Mouse (Mus musculus): ENCODE data around the gene Dnmbp. TPM values are rescaled to one million over a fixed set of nuclear protein-coding genes. Genes with fewer than 3 reads are reported as not detected.

Dnmbp gene
- polyA plus RNA-seq, 1 experiment from 2014 or later = 8.9 TPM

GRCm38 (mm10) chr19:43887725-43888124 lies 52.3 kb downstream of the Dnmbp start:
- no peak overlapping the region for H3K9ac ChIP-seq
- H3K27me3 ChIP-seq (ENCODE audit: control insufficient read depth, insufficient read depth, low read length) = no peaks in the 10 kb centered on the region
- ATAC-seq (ENCODE audit: low FRiP score) = no peak
- H3K4me3 ChIP-seq (replicated peaks; ENCODE audit: low read length) = no peak overlapping the region
- no peaks in the 10 kb centered on the region for H3K36me3 ChIP-seq (replicated peaks; ENCODE audit: control insufficient read depth, insufficient read depth)
- H3K4me1 ChIP-seq (replicated peaks; ENCODE audit: control insufficient read depth, insufficient read depth, low read length) = peaks cover 4% of the 10 kb centered on the region; the same call in 1 of the 2 replicates
- no peak overlapping the region for H3K4me2 ChIP-seq (replicated peaks)
- no peaks in the 10 kb centered on the region for H3K9me3 ChIP-seq (ENCODE audit: control insufficient read depth, low read length)
- DNase-seq (ENCODE audit: low spot score) = no peak
- no peak overlapping the region for H3K27ac ChIP-seq
- 54% methylated on average over 2 of the region's 2 CpGs for WGBS

GRCm38 (mm10) chr19:43887242-43887641 lies 52.7 kb downstream of the Dnmbp start:
- Histone ChIP-seq H3K36me3 (replicated peaks; ENCODE audit: control insufficient read depth, insufficient read depth) (no peaks in the 10 kb centered on the region), H3K27ac (no peak overlapping the region), H3K4me1 (replicated peaks; ENCODE audit: control insufficient read depth, insufficient read depth, low read length) (peaks cover 5% of the 10 kb centered on the region; the same call in 1 of the 2 replicates), H3K4me3 (replicated peaks; ENCODE audit: low read length) (no peak overlapping the region), H3K4me2 (replicated peaks) (no peak overlapping the region), H3K9me3 (ENCODE audit: control insufficient read depth, low read length) (no peaks in the 10 kb centered on the region), H3K9ac (no peak overlapping the region), H3K27me3 (ENCODE audit: control insufficient read depth, insufficient read depth, low read length) (no peaks in the 10 kb centered on the region)
- ATAC-seq (ENCODE audit: low FRiP score) (no peak), DNase-seq (ENCODE audit: low spot score) (no peak)
- 82% methylated on average over 5 of the region's 5 CpGs for WGBS

GRCm38 (mm10) chr19:43886371-43887099 lies 53.5 kb downstream of the Dnmbp start:
- H3K4me3 ChIP-seq (replicated peaks; ENCODE audit: low read length) = no peak overlapping the region
- H3K9me3 ChIP-seq (ENCODE audit: control insufficient read depth, low read length) = no peaks in the 10 kb centered on the region
- WGBS = 89% methylated on average over 12 of the region's 12 CpGs
- H3K4me1 ChIP-seq (replicated peaks; ENCODE audit: control insufficient read depth, insufficient read depth, low read length) = peaks cover 5% of the 10 kb centered on the region; the same call in 1 of the 2 replicates
- H3K27me3 ChIP-seq (ENCODE audit: control insufficient read depth, insufficient read depth, low read length) = no peaks in the 10 kb centered on the region
- no peak overlapping the region for H3K9ac ChIP-seq
- no peaks in the 10 kb centered on the region for H3K36me3 ChIP-seq (replicated peaks; ENCODE audit: control insufficient read depth, insufficient read depth)
- no peak overlapping the region for H3K4me2 ChIP-seq (replicated peaks)
- no peak overlapping the region for H3K27ac ChIP-seq
- ATAC-seq (ENCODE audit: low FRiP score) (no peak), DNase-seq (ENCODE audit: low spot score) (no peak)

- DNase-seq (ENCODE audit: low spot score) (no peak), ATAC-seq (ENCODE audit: low FRiP score) (no peak)
- Histone ChIP-seq H3K27me3 (ENCODE audit: control insufficient read depth, insufficient read depth, low read length) (no peaks in the 10 kb centered on the region), H3K9me3 (ENCODE audit: control insufficient read depth, low read length) (no peaks in the 10 kb centered on the region), H3K4me2 (replicated peaks) (no peak overlapping the region), H3K27ac (no peak overlapping the region), H3K4me1 (replicated peaks; ENCODE audit: control insufficient read depth, insufficient read depth, low read length) (peaks cover 9% of the 10 kb centered on the region; the same call in 1 of the 2 replicates), H3K9ac (no peak overlapping the region), H3K4me3 (replicated peaks; ENCODE audit: low read length) (no peak overlapping the region), H3K36me3 (replicated peaks; ENCODE audit: control insufficient read depth, insufficient read depth) (no peaks in the 10 kb centered on the region)
- 80% methylated on average over 13 of the region's 13 CpGs for WGBS
Measured at GRCm38 (mm10) chr19:43884668-43885498, 55.1 kb downstream of the Dnmbp start.

- H3K4me3 ChIP-seq (replicated peaks; ENCODE audit: low read length) = no peak overlapping the region
- H3K4me1 ChIP-seq (replicated peaks; ENCODE audit: control insufficient read depth, insufficient read depth, low read length) = peaks cover 22% of the 10 kb centered on the region; the same call in 1 of the 2 replicates
- no peaks in the 10 kb centered on the region for H3K9me3 ChIP-seq (ENCODE audit: control insufficient read depth, low read length)
- DNase-seq (ENCODE audit: low spot score) = no peak
- ATAC-seq (ENCODE audit: low FRiP score) = 0 out of 2 replicates have a peak, but pooled peaks have one; percentile 26
- H3K9ac ChIP-seq = peak overlapping the region; percentile 25
- no peaks in the 10 kb centered on the region for H3K36me3 ChIP-seq (replicated peaks; ENCODE audit: control insufficient read depth, insufficient read depth)
- no peaks in the 10 kb centered on the region for H3K27me3 ChIP-seq (ENCODE audit: control insufficient read depth, insufficient read depth, low read length)
- peak overlapping the region; percentile 40 for H3K4me2 ChIP-seq (replicated peaks)
- WGBS = 25% methylated on average over 18 of the region's 18 CpGs
- H3K27ac ChIP-seq = peak overlapping the region; percentile 22; the same call in 1 of the 2 replicates
Measured at GRCm38 (mm10) chr19:43882895-43883573, 57.0 kb downstream of the Dnmbp start.

- no peak overlapping the region for H3K4me3 ChIP-seq (replicated peaks; ENCODE audit: low read length)
- ATAC-seq (ENCODE audit: low FRiP score) = no peak
- H3K27ac ChIP-seq = no peak overlapping the region
- no peak overlapping the region for H3K9ac ChIP-seq
- no peak overlapping the region for H3K4me2 ChIP-seq (replicated peaks)
- H3K36me3 ChIP-seq (replicated peaks; ENCODE audit: control insufficient read depth, insufficient read depth) = no peaks in the 10 kb centered on the region
- WGBS = 88% methylated on average over 7 of the region's 7 CpGs
- peaks cover 28% of the 10 kb centered on the region; the same call in 1 of the 2 replicates for H3K4me1 ChIP-seq (replicated peaks; ENCODE audit: control insufficient read depth, insufficient read depth, low read length)
- H3K9me3 ChIP-seq (ENCODE audit: control insufficient read depth, low read length) = no peaks in the 10 kb centered on the region
- no peaks in the 10 kb centered on the region for H3K27me3 ChIP-seq (ENCODE audit: control insufficient read depth, insufficient read depth, low read length)
- DNase-seq (ENCODE audit: low spot score) = no peak
Measured at GRCm38 (mm10) chr19:43881615-43882014, 58.4 kb downstream of the Dnmbp start.

GRCm38 (mm10) chr19:43880420-43880819 lies 59.6 kb downstream of the Dnmbp start:
- no peak for DNase-seq (ENCODE audit: low spot score)
- no peak for ATAC-seq (ENCODE audit: low FRiP score)
- H3K9ac ChIP-seq = no peak overlapping the region
- no peaks in the 10 kb centered on the region for H3K27me3 ChIP-seq (ENCODE audit: control insufficient read depth, insufficient read depth, low read length)
- H3K27ac ChIP-seq = no peak overlapping the region
- 10% methylated on average over 3 of the region's 3 CpGs for WGBS
- H3K4me1 ChIP-seq (replicated peaks; ENCODE audit: control insufficient read depth, insufficient read depth, low read length) = peaks cover 31% of the 10 kb centered on the region; the same call in 1 of the 2 replicates
- no peaks in the 10 kb centered on the region for H3K9me3 ChIP-seq (ENCODE audit: control insufficient read depth, low read length)
- no peak overlapping the region for H3K4me3 ChIP-seq (replicated peaks; ENCODE audit: low read length)
- H3K36me3 ChIP-seq (replicated peaks; ENCODE audit: control insufficient read depth, insufficient read depth) = no peaks in the 10 kb centered on the region
- H3K4me2 ChIP-seq (replicated peaks) = no peak overlapping the region

- Histone ChIP-seq H3K4me3 (replicated peaks; ENCODE audit: low read length) (peak overlapping the region; percentile 63), H3K27me3 (ENCODE audit: control insufficient read depth, insufficient read depth, low read length) (no peaks in the 10 kb centered on the region), H3K36me3 (replicated peaks; ENCODE audit: control insufficient read depth, insufficient read depth) (no peaks in the 10 kb centered on the region), H3K27ac (peak overlapping the region; percentile 86), H3K4me1 (replicated peaks; ENCODE audit: control insufficient read depth, insufficient read depth, low read length) (peaks cover 33% of the 10 kb centered on the region; the same call in 1 of the 2 replicates), H3K9ac (peak overlapping the region; percentile 81), H3K9me3 (ENCODE audit: control insufficient read depth, low read length) (no peaks in the 10 kb centered on the region), H3K4me2 (replicated peaks) (peak overlapping the region; percentile 75)
- DNase-seq (ENCODE audit: low spot score) (peak; percentile 83), ATAC-seq (ENCODE audit: low FRiP score) (peak; percentile 84)
- under 1% methylated on average over 41 of the region's 41 CpGs for WGBS
Measured at GRCm38 (mm10) chr19:43879401-43880212, 60.4 kb downstream of the Dnmbp start.
